Mouse (Mus musculus) A20 (cell line): ENCODE data around the gene Cpsf3.
A peak's percentile ranks its signal among the peaks of the same experiment; 100 is the strongest.

Source experiments
- DNase-seq: peaks from one replicate; pipeline ENCODE4 v3.0.0-alpha.2; 2011; ENCODE audit warnings: low read depth, low spot score

The Cpsf3 gene

GRCm38 (mm10) chr12:21284761-21285441 is at the start of gene Cpsf3:
Gene Cpsf3 (plus strand): TSS chr12:21285391.
- no peak for DNase-seq

- DNase-seq, result no peak
Observed at GRCm38 (mm10) chr12:21241965-21242364, 43.2 kb upstream of the Cpsf3 start.

GRCm38 (mm10) chr12:21244375-21244960 is 40.7 kb upstream of the Cpsf3 start:
- no peak for DNase-seq

- no peak for DNase-seq
Observed at GRCm38 (mm10) chr12:21247711-21248392, 37.3 kb upstream of the Cpsf3 start.

GRCm38 (mm10) chr12:21260494-21261256 is 24.5 kb upstream of the Cpsf3 start:
- no peak for DNase-seq

- DNase-seq, result no peak
Observed at GRCm38 (mm10) chr12:21261521-21261920, 23.7 kb upstream of the Cpsf3 start.

- DNase-seq, result no peak
Observed at GRCm38 (mm10) chr12:21263256-21263655, 21.9 kb upstream of the Cpsf3 start.

- no peak for DNase-seq
Observed at GRCm38 (mm10) chr12:21264241-21264640, 20.9 kb upstream of the Cpsf3 start.

- DNase-seq, result no peak
Observed at GRCm38 (mm10) chr12:21264970-21265369, 20.2 kb upstream of the Cpsf3 start.

- no peak for DNase-seq
Observed at GRCm38 (mm10) chr12:21265501-21265900, 19.7 kb upstream of the Cpsf3 start.

- peak; percentile 62 for DNase-seq
Observed at GRCm38 (mm10) chr12:21265946-21266783, 19.0 kb upstream of the Cpsf3 start.

- no peak for DNase-seq
Observed at GRCm38 (mm10) chr12:21266784-21267098, 18.4 kb upstream of the Cpsf3 start.

- no peak for DNase-seq
Observed at GRCm38 (mm10) chr12:21268083-21268616, 17.0 kb upstream of the Cpsf3 start.

- DNase-seq, result no peak
Observed at GRCm38 (mm10) chr12:21274446-21274845, 10.7 kb upstream of the Cpsf3 start.

- no peak for DNase-seq
Observed at GRCm38 (mm10) chr12:21277352-21277864, 7.8 kb upstream of the Cpsf3 start.

- DNase-seq, result no peak
Observed at GRCm38 (mm10) chr12:21285508-21286242, 484 bp downstream of the Cpsf3 start.

- DNase-seq, result peak; percentile 97
Observed at GRCm38 (mm10) chr12:21286243-21286622, 1.0 kb downstream of the Cpsf3 start, which contains the start of gene Itgb1bp1. Gene Itgb1bp1 (minus strand): TSS chr12:21286284.

GRCm38 (mm10) chr12:21286712-21287650 is 1.8 kb downstream of the Cpsf3 start:
- DNase-seq, result peak; percentile 70
